7 mouse cellular contexts compared by ENCODE assay signal in the genomic region with DNA sequence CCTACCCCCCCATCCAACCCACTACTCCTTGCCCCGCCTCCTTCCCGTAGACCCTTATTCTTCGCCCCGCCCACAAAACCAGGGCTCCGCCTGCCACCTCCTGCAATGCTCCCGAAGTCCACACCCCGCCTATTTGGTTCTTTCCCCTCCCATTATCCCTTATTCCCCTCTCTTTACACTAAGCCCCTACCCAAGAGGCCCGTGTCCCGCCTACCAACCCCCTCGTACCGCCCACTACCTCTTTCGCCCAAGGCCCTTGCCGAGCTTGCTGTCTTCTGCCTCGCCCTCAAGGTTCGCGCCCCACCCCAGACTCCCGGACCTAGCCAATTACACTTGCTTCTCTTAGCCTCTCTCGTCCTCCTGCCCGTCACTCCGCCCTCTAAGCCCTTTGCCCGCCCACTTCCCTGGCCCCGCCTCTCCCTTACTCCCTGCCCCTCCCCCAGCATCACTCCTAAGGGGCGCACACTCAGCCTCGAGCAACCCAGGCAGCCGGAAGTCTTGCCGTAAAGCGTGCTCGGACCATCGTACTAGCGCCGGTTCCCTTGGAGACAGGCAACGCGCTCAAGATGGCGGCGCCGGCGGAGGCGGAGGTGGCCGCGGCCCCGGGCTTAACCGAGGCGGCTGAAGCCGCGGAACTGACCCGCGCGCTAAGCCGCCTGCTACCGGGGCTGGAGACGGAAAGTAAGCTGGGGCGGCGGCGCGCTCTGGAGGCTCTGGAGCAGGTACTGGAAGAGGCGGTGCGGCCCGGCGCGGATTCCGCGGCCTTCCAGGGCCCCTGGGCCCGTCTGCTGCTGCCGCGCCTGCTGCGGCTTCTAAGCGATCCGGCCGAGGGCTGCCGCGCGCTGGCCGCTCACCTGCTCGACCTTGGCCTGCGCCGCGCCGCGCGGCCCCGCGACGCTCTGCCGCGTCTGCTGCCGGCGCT. TPM values are rescaled to one million over a fixed set of nuclear protein-coding genes. Genes with fewer than 3 reads are reported as not detected.
DNase-seq lines count a peak whose midpoint lies in the region; ATAC-seq lines count a peak whose summit lies in the region.

A gene (minus strand): TSS at position 321 of the 922 bp plus-strand sequence.
A gene (plus strand): TSS at position 543 of the 922 bp plus-strand sequence.

- H3K4me2 ChIP-seq in embryonic facial prominence, embryonic 11.5 days (ENCODE audit: low read depth, low read length) = peak within 1 kb of the TSS; percentile 89
- peak within 1 kb of the TSS; percentile 90 for H3K4me2 ChIP-seq in midbrain, embryonic 13.5 days (replicated peaks)

- ATAC-seq in embryonic facial prominence, embryonic 11.5 days (replicated peaks; ENCODE audit: insufficient number of reproducible peaks, low FRiP score, low TSS enrichment, low read depth) = peak; percentile 97
- peak; percentile 92 for ATAC-seq in granulocyte monocyte progenitor cell, adult 5-6 weeks (replicated peaks; ENCODE audit: poor library complexity, severe bottlenecking)
- ATAC-seq in midbrain, embryonic 13.5 days = peak; percentile 97

- 0% methylated on average over 86 of the region's 87 CpGs for WGBS in embryonic facial prominence, embryonic 11.5 days
- under 1% methylated on average over 87 of the region's 87 CpGs for WGBS in limb, embryonic 10.5 days
- WGBS in midbrain, embryonic 13.5 days = under 1% methylated on average over 84 of the region's 87 CpGs

- no peaks in the 10 kb centered on the region for H3K9me3 ChIP-seq in embryonic facial prominence, embryonic 11.5 days (replicated peaks; ENCODE audit: control insufficient read depth, low read length)
- H3K9me3 ChIP-seq in limb, embryonic 10.5 days (replicated peaks) = no peaks in the 10 kb centered on the region
- no peaks in the 10 kb centered on the region for H3K9me3 ChIP-seq in midbrain, embryonic 13.5 days

- no peaks in the 10 kb centered on the region for H3K27me3 ChIP-seq in embryonic facial prominence, embryonic 11.5 days (ENCODE audit: control insufficient read depth, insufficient read depth, low read length)
- no peaks in the 10 kb centered on the region for H3K27me3 ChIP-seq in limb, embryonic 10.5 days (ENCODE audit: low read depth, poor library complexity, severe bottlenecking)
- no peaks in the 10 kb centered on the region for H3K27me3 ChIP-seq in midbrain, embryonic 13.5 days

- H3K9ac ChIP-seq in embryonic facial prominence, embryonic 11.5 days (replicated peaks; ENCODE audit: low read length) = peak within 1 kb of the TSS; percentile 79
- H3K9ac ChIP-seq in midbrain, embryonic 13.5 days (replicated peaks) = peak within 1 kb of the TSS; percentile 85

- 0 out of 2 replicates have a peak within 1 kb of the TSS, but pooled peaks have one; percentile 28 for H3K27ac ChIP-seq in embryonic facial prominence, embryonic 11.5 days (replicated peaks; ENCODE audit: low read depth, low read length)
- peak within 1 kb of the TSS; percentile 85 for H3K27ac ChIP-seq in limb, embryonic 10.5 days
- H3K27ac ChIP-seq in midbrain, embryonic 13.5 days = peak within 1 kb of the TSS; percentile 80

- peak; percentile 99 for DNase-seq in adrenal gland, postnatal 14 days
- peak; percentile 99 for DNase-seq in embryonic facial prominence, embryonic 11.5 days (ENCODE audit: low spot score)
- peak; percentile 99 for DNase-seq in kidney, adult 11 months
- peak; percentile 99 for DNase-seq in limb, embryonic 10.5 days (ENCODE audit: low spot score)
- peak; percentile 99 for DNase-seq in spleen, adult 12 weeks (ENCODE audit: low spot score)

- peak within 1 kb of the TSS; percentile 90 for H3K4me3 ChIP-seq in embryonic facial prominence, embryonic 11.5 days (ENCODE audit: low read depth, low read length)
- H3K4me3 ChIP-seq in limb, embryonic 10.5 days = peak within 1 kb of the TSS; percentile 91
- peak within 1 kb of the TSS; percentile 95 for H3K4me3 ChIP-seq in midbrain, embryonic 13.5 days (replicated peaks)

- no peaks in the 10 kb centered on the region; the same call in none of the 2 replicates for H3K36me3 ChIP-seq in embryonic facial prominence, embryonic 11.5 days (replicated peaks; ENCODE audit: control insufficient read depth, insufficient read depth, low read depth, low read length)
- peaks cover 33% of the 10 kb centered on the region for H3K36me3 ChIP-seq in limb, embryonic 10.5 days
- peaks cover 33% of the 10 kb centered on the region for H3K36me3 ChIP-seq in midbrain, embryonic 13.5 days

- H3K4me1 ChIP-seq in embryonic facial prominence, embryonic 11.5 days (ENCODE audit: control insufficient read depth, insufficient read depth, low read length) = no peaks in the 10 kb centered on the region; the same call in 1 of the 2 replicates
- peaks cover 20% of the 10 kb centered on the region for H3K4me1 ChIP-seq in limb, embryonic 10.5 days
- H3K4me1 ChIP-seq in midbrain, embryonic 13.5 days (replicated peaks) = peaks cover 23% of the 10 kb centered on the region

RNA-seq across cellular contexts. Expression of the first gene that starts in this region (rescaled TPM):
- 16.4 and 20.0 TPM in 2 replicates for total RNA-seq in adrenal gland, postnatal 14 days (2021)
- 8.7 and 11.7 TPM in 2 replicates for polyA plus RNA-seq in embryonic facial prominence, embryonic 11.5 days (2014; fragmentation: Nextera tagmentation; extraction: Ambion mirVana)
- total RNA-seq in granulocyte monocyte progenitor cell, adult 5-6 weeks (2014; fragmentation: Nextera tagmentation) = 1.4 TPM in 1 of 2 replicates, not detected in the other
- 0.10 and 0.17 TPM in 2 replicates for total RNA-seq in granulocyte monocyte progenitor cell, adult 5-6 weeks (2017)
- polyA plus RNA-seq in limb, embryonic 10.5 days (2016; fragmentation: Nextera tagmentation; extraction: Ambion mirVana) = 3.2 and 4.9 TPM in 2 replicates
- polyA plus RNA-seq in midbrain, embryonic 13.5 days (2015; fragmentation: Nextera tagmentation; extraction: Ambion mirVana) = 139 and 148 TPM in 2 replicates

RNA-seq across cellular contexts. Expression of the second gene that starts in this region (rescaled TPM):
- 18.9 and 20.4 TPM in 2 replicates for total RNA-seq in adrenal gland, postnatal 14 days (2021)
- polyA plus RNA-seq in embryonic facial prominence, embryonic 11.5 days (2014; fragmentation: Nextera tagmentation; extraction: Ambion mirVana) = 6.8 and 7.4 TPM in 2 replicates
- total RNA-seq in granulocyte monocyte progenitor cell, adult 5-6 weeks (2014; fragmentation: Nextera tagmentation) = 8.3 and 9.8 TPM in 2 replicates
- 7.8 TPM in 2 replicates for total RNA-seq in granulocyte monocyte progenitor cell, adult 5-6 weeks (2017)
- 12.9 and 13.1 TPM in 2 replicates for polyA plus RNA-seq in limb, embryonic 10.5 days (2016; fragmentation: Nextera tagmentation; extraction: Ambion mirVana)
- 2.3 and 3.9 TPM in 2 replicates for polyA plus RNA-seq in midbrain, embryonic 13.5 days (2015; fragmentation: Nextera tagmentation; extraction: Ambion mirVana)

Comparison
In these comparisons a context has a peak if more than half of its experiments do, and no peak if none do; other contexts are left out.
1. Peak in every context shown above with its lines: DNase-seq, ATAC-seq, H3K4me3 ChIP-seq and H3K27ac ChIP-seq.
2. RNA of the first gene that starts in this region (polyA plus RNA-seq): 139 to 148 TPM in midbrain, embryonic 13.5 days; 8.7 to 11.7 TPM in embryonic facial prominence, embryonic 11.5 days and 3.2 to 4.9 TPM in limb, embryonic 10.5 days; every median in the first group is over 10 times any median in the second.
3. H3K27ac ChIP-seq: peak in every context shown above with its lines; median percentile 85 in limb, embryonic 10.5 days; 80 in midbrain, embryonic 13.5 days; 28 in embryonic facial prominence, embryonic 11.5 days.